Mouse (Mus musculus): ENCODE results near the gene Macrod2.

Macrod2 gene

GRCm38 (mm10) chr2:140784626-140785025, 389.5 kb downstream of the Macrod2 start:
- DNase-seq (ENCODE audit: extremely low read depth, low read depth, low spot score) = no peak

GRCm38 (mm10) chr2:140790363-140790762, 395.3 kb downstream of the Macrod2 start:
- no peak for DNase-seq (ENCODE audit: extremely low read depth, low read depth, low spot score)

GRCm38 (mm10) chr2:140793886-140794608, 398.9 kb downstream of the Macrod2 start:
- no peak for DNase-seq (ENCODE audit: extremely low read depth, low read depth, low spot score)

- no peak for DNase-seq (ENCODE audit: extremely low read depth, low read depth, low spot score)
Measured at GRCm38 (mm10) chr2:140811693-140812092, 416.6 kb downstream of the Macrod2 start.

GRCm38 (mm10) chr2:140819391-140820120, 424.4 kb downstream of the Macrod2 start:
- DNase-seq (ENCODE audit: extremely low read depth, low read depth, low spot score) = no peak

GRCm38 (mm10) chr2:140822378-140822777, 427.3 kb downstream of the Macrod2 start:
- no peak for DNase-seq (ENCODE audit: extremely low read depth, low read depth, low spot score)

- DNase-seq (ENCODE audit: extremely low read depth, low read depth, low spot score) = peak; percentile 93
Measured at GRCm38 (mm10) chr2:140826241-140826640, 431.1 kb downstream of the Macrod2 start.

- no peak for DNase-seq (ENCODE audit: extremely low read depth, low read depth, low spot score)
Measured at GRCm38 (mm10) chr2:140828859-140829258, 433.8 kb downstream of the Macrod2 start.

- no peak for DNase-seq (ENCODE audit: extremely low read depth, low read depth, low spot score)
Measured at GRCm38 (mm10) chr2:140830086-140830485, 435.0 kb downstream of the Macrod2 start.

- DNase-seq (ENCODE audit: extremely low read depth, low read depth, low spot score) = no peak
Measured at GRCm38 (mm10) chr2:140839371-140839770, 444.3 kb downstream of the Macrod2 start.

- DNase-seq (ENCODE audit: extremely low read depth, low read depth, low spot score) = peak; percentile 62
Measured at GRCm38 (mm10) chr2:140839880-140840279, 444.8 kb downstream of the Macrod2 start.

GRCm38 (mm10) chr2:140844030-140844429, 448.9 kb downstream of the Macrod2 start:
- DNase-seq (ENCODE audit: extremely low read depth, low read depth, low spot score) = no peak

GRCm38 (mm10) chr2:140847817-140848428, 452.8 kb downstream of the Macrod2 start:
- no peak for DNase-seq (ENCODE audit: extremely low read depth, low read depth, low spot score)

- no peak for DNase-seq (ENCODE audit: extremely low read depth, low read depth, low spot score)
Measured at GRCm38 (mm10) chr2:140853538-140853937, 458.4 kb downstream of the Macrod2 start.

- no peak for DNase-seq (ENCODE audit: extremely low read depth, low read depth, low spot score)
Measured at GRCm38 (mm10) chr2:140861356-140861755, 466.2 kb downstream of the Macrod2 start.

- DNase-seq (ENCODE audit: extremely low read depth, low read depth, low spot score) = no peak
Measured at GRCm38 (mm10) chr2:140862736-140863135, 467.6 kb downstream of the Macrod2 start.

- DNase-seq (ENCODE audit: extremely low read depth, low read depth, low spot score) = no peak
Measured at GRCm38 (mm10) chr2:140865636-140866035, 470.5 kb downstream of the Macrod2 start.

GRCm38 (mm10) chr2:140867116-140867515, 472.0 kb downstream of the Macrod2 start:
- no peak for DNase-seq (ENCODE audit: extremely low read depth, low read depth, low spot score)

- DNase-seq (ENCODE audit: extremely low read depth, low read depth, low spot score) = no peak
Measured at GRCm38 (mm10) chr2:140885176-140885575, 490.1 kb downstream of the Macrod2 start.

GRCm38 (mm10) chr2:140890683-140891082, 495.6 kb downstream of the Macrod2 start:
- DNase-seq (ENCODE audit: extremely low read depth, low read depth, low spot score) = no peak

GRCm38 (mm10) chr2:140896396-140897082, 501.4 kb downstream of the Macrod2 start:
- no peak for DNase-seq (ENCODE audit: extremely low read depth, low read depth, low spot score)

All from fat pad, adult 2 months (tissue).